Mouse (Mus musculus) olfactory bulb, adult 2 months (tissue): Measurements from ENCODE around the gene Nudt1.

Source experiments
- CTCF ChIP-seq: fragments of 200-500 bp; IDR thresholded peaks from 2 replicates; pipeline ENCODE4 v1.5.1; 2012; ENCODE audit warnings: low read depth, mild to moderate bottlenecking, low read length, moderate library complexity; ENCODE audit not compliant: insufficient read depth
- POLR2A ChIP-seq: fragments of 200-500 bp; IDR thresholded peaks from 2 replicates; pipeline ENCODE4 v1.6.1; 2012; ENCODE audit warnings: mild to moderate bottlenecking, low read depth, low read length, moderate library complexity; ENCODE audit not compliant: insufficient read depth

GRCm38 (mm10) chr5:140280205-140280604 lies 41.3 kb upstream of the Nudt1 start:
- TF ChIP-seq CTCF (no peak), POLR2A (no peak)
